Mouse (Mus musculus) CH12.LX (cell line): ENCODE data around the gene Ano9.

ENCODE experiments used
- CTCF ChIP-seq, 2 experiments: IDR thresholded peaks in 1 of 2; conservative IDR thresholded peaks in 1 of 2; 2 replicates each; pipeline ENCODE4 v1.5.1; 2011 to 2012; ENCODE audit warnings: low read depth in 2 of 2, low read length in 2 of 2, improper control_type of control experiment in 1 of 2, inconsistent platforms in 1 of 2, mild to moderate bottlenecking in 1 of 2, moderate library complexity in 1 of 2
- HCFC1 ChIP-seq: IDR thresholded peaks from 2 replicates; pipeline ENCODE4 v1.6.1; 2012; ENCODE audit warnings: low read depth, mild to moderate bottlenecking, inconsistent platforms, low read length, improper control_type of control experiment
- IRF4 ChIP-seq: IDR thresholded peaks from 2 replicates; pipeline ENCODE4 v1.6.1; 2014; ENCODE audit warnings: low read depth, mild to moderate bottlenecking, inconsistent platforms, low read length, improper control_type of control experiment
- NELFE ChIP-seq: IDR thresholded peaks from 2 replicates; pipeline ENCODE4 v1.6.1; 2011; ENCODE audit warnings: low read depth, low read length, improper control_type of control experiment
- POLR2A ChIP-seq: IDR thresholded peaks from 2 replicates; pipeline ENCODE4 v1.6.1; 2011; ENCODE audit warnings: low read depth, mild to moderate bottlenecking, improper control_type of control experiment, low read length
- RCOR1 ChIP-seq: conservative IDR thresholded peaks from 2 replicates; pipeline ENCODE4 v1.6.1; 2012; ENCODE audit warnings: low read depth, mild to moderate bottlenecking, inconsistent platforms, low read length, improper control_type of control experiment
- TCF12 ChIP-seq: IDR thresholded peaks from 2 replicates; pipeline ENCODE4 v1.6.1; 2014; ENCODE audit warnings: low read depth, mild to moderate bottlenecking, inconsistent platforms, low read length, improper control_type of control experiment
- USF1 ChIP-seq: IDR thresholded peaks from 2 replicates; pipeline ENCODE4 v1.6.1; 2014; ENCODE audit warnings: low read depth, mild to moderate bottlenecking, inconsistent platforms, low read length, improper control_type of control experiment

GRCm38 (mm10) chr7:141115874-141116273, 1.7 kb downstream of the Ano9 start:
- no peak for TF ChIP-seq RCOR1
- no peak for TF ChIP-seq IRF4
- TF ChIP-seq USF1, result no peak
- TF ChIP-seq TCF12, result no peak
- no peak for TF ChIP-seq NELFE
- no peak for TF ChIP-seq CTCF (conservative IDR thresholded peaks at IDR 0.05 in 1 of 2, IDR thresholded peaks at IDR 0.05 in 1 of 2; ENCODE audit: low read depth in 2 of 2, low read length in 2 of 2)
- TF ChIP-seq HCFC1, result no peak
- TF ChIP-seq POLR2A, result no peak
